Mouse (Mus musculus): ENCODE data around the gene Gpr139.

DNA sequence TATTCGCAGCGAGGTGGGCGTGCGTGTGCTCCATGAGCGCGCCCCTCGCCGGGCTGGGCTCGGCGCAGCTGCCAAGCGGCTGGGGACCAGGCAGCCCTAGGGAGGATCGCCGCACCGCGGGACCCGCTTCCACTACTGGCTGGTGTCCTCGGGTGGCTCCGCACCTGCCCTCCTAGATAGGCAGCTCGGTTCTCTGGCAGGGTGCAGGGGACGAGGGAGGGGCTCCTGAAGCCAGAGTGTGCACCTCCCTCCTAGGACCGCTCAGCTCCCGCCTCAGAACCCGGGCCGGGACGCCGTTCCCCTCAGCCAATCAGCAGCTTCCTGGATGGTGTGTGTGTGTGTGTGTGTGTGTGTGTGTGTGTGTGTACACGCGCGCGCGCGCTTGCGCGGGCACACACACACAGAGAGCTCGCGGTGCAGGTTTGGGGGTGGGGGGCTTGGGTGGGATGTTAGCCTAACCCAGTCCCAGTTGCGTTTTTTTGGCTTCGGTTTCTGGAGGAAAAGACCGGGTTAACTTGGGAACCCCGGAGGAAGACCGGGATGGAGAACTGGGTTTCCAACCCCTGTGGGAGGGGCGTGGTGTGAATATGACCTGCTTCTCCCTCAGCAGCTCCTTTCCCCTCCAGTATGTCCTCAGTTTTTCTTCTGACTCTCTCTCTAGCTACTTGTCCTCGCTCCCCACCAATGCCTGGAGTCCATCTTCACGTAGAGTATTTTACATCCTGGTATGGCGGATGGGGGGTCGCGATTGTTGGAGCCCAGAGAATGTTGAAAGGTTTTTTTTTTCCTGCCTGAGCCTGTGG lies at the start of gene Gpr139:
- no peak for TF ChIP-seq CTCF (IDR thresholded peaks at IDR 0.05; ENCODE audit: extremely low read depth, insufficient read depth, insufficient read length, insufficient replicate concordance)
- no peak for TF ChIP-seq POLR2A (IDR thresholded peaks at IDR 0.05; ENCODE audit: low read depth, low read length)

Data from spleen, adult 2 months (tissue).